Mouse (Mus musculus): Measurements from ENCODE around the gene Sh3rf1. TPM values are rescaled to one million over a fixed set of nuclear protein-coding genes. Genes with fewer than 3 reads are reported as not detected.

The Sh3rf1 gene
- polyA plus RNA-seq, 1 experiment from 2014 or later = 15.5 TPM

DNA sequence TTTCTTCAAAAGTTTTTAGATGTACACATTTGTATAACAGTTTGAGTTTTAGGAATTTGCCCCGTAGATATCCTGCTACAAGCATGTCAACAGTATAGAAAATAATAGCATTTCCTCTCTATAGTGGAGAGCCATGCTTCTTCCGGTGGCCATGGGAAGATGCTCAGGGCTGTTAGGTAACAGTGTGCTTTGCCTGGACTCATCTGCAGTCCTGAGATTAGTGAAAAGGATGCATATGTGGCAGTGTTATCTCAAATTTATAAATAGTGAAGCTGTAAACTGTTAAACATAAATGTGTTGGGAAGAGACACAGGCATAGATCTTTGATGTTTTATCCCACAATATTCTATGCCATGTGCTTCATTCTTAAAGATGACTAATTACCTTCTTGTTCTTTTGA lies 120.8 kb downstream of the Sh3rf1 start:
- WGBS = 82% methylated on average over 2 of the region's 2 CpGs
- no peak overlapping the region for H3K4me2 ChIP-seq (replicated peaks; ENCODE audit: low read depth, low read length)
- no peak for ATAC-seq (ENCODE audit: insufficient number of reproducible peaks, insufficient read depth, low FRiP score, low read depth)
- no peaks in the 10 kb centered on the region for H3K27me3 ChIP-seq (ENCODE audit: control insufficient read depth, insufficient read depth, low read length)
- no peak overlapping the region for H3K27ac ChIP-seq (ENCODE audit: low read length)
- H3K4me3 ChIP-seq (ENCODE audit: low read depth, low read length) = no peak overlapping the region
- no peaks in the 10 kb centered on the region for H3K9me3 ChIP-seq (ENCODE audit: control insufficient read depth, low read depth, low read length)
- H3K36me3 ChIP-seq (ENCODE audit: control insufficient read depth, insufficient read depth, low read length) = peaks cover 1% of the 10 kb centered on the region; the same call in 1 of the 2 replicates
- H3K4me1 ChIP-seq (ENCODE audit: control insufficient read depth, insufficient read depth, low read length) = peaks cover 6% of the 10 kb centered on the region; the same call in 1 of the 2 replicates
- H3K9ac ChIP-seq (replicated peaks; ENCODE audit: low read depth, low read length) = no peak overlapping the region

DNA sequence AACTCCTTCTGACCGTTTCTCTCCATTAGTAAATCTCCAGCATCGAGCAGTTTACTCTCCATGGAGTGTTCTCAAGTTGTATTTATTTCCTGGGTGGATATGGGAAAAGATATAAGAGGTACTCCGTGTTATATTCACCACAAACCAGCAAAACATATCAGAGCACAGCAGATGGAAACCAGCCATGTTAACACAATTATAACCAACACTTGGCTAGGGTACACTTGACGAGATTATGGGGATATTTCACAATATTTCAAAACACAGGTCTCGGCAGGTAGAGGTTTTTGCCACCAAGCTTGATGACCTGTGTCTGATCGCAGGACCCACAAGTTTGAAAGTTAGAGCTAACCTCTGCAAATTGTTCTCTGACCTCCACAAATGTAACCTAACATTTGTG lies 123.3 kb downstream of the Sh3rf1 start:
- peaks cover 8% of the 10 kb centered on the region; the same call in 1 of the 2 replicates for H3K36me3 ChIP-seq (ENCODE audit: control insufficient read depth, insufficient read depth, low read length)
- peaks cover 6% of the 10 kb centered on the region; the same call in 1 of the 2 replicates for H3K4me1 ChIP-seq (ENCODE audit: control insufficient read depth, insufficient read depth, low read length)
- no peak overlapping the region for H3K9ac ChIP-seq (replicated peaks; ENCODE audit: low read depth, low read length)
- no peak overlapping the region for H3K4me3 ChIP-seq (ENCODE audit: low read depth, low read length)
- H3K9me3 ChIP-seq (ENCODE audit: control insufficient read depth, low read depth, low read length) = no peaks in the 10 kb centered on the region
- ATAC-seq (ENCODE audit: insufficient number of reproducible peaks, insufficient read depth, low FRiP score, low read depth) = no peak
- no peak overlapping the region for H3K4me2 ChIP-seq (replicated peaks; ENCODE audit: low read depth, low read length)
- no peak overlapping the region for H3K27ac ChIP-seq (ENCODE audit: low read length)
- whole genome bisulfite sequencing = 95% methylated on average over 6 of the region's 6 CpGs
- H3K27me3 ChIP-seq (ENCODE audit: control insufficient read depth, insufficient read depth, low read length) = no peaks in the 10 kb centered on the region

DNA sequence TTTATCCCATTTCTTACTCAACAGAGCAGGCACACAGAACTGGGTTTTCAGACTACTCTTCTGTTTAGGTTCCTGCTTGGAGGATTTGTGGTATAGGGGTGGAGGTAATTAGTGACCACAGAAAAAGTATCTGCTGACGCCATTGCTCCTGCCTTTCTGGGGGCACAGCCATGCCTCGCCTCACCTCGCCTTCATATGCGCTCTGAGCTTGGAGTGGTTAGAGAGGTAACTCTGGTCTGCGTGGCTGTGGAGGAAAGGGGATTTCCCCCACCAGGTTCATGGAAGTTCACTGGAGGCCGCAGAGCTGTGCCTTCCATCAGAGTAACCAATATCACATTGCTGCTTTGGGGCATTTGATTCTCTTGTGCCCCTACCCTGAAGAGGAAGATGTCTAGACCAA lies 123.9 kb downstream of the Sh3rf1 start:
- no peak overlapping the region for H3K27ac ChIP-seq (ENCODE audit: low read length)
- H3K9ac ChIP-seq (replicated peaks; ENCODE audit: low read depth, low read length) = no peak overlapping the region
- H3K36me3 ChIP-seq (ENCODE audit: control insufficient read depth, insufficient read depth, low read length) = peaks cover 8% of the 10 kb centered on the region; the same call in 1 of the 2 replicates
- no peak overlapping the region for H3K4me2 ChIP-seq (replicated peaks; ENCODE audit: low read depth, low read length)
- no peaks in the 10 kb centered on the region for H3K27me3 ChIP-seq (ENCODE audit: control insufficient read depth, insufficient read depth, low read length)
- H3K4me1 ChIP-seq (ENCODE audit: control insufficient read depth, insufficient read depth, low read length) = peaks cover 6% of the 10 kb centered on the region; the same call in 1 of the 2 replicates
- ATAC-seq (ENCODE audit: insufficient number of reproducible peaks, insufficient read depth, low FRiP score, low read depth) = no peak
- 87% methylated on average over 6 of the region's 6 CpGs for WGBS
- no peaks in the 10 kb centered on the region for H3K9me3 ChIP-seq (ENCODE audit: control insufficient read depth, low read depth, low read length)
- H3K4me3 ChIP-seq (ENCODE audit: low read depth, low read length) = no peak overlapping the region

DNA sequence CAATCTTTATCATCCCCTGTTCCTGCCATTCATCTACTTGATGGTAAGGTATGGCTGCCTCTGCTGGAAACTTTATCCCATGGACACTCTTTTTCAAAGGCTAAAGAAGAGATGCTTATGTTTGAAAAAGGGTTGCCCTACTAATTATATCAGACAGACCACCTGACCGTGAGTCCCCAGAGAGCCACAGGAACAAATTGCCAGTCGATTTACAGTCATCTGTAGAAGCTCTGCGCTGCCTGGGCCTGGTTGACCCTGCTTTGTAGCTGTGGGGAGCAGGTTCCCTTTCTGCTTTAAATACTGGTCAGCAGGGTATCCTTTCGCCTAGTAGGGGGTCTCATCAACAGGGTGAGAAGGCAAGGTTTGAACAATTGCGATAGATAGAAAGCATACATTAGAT lies 124.4 kb downstream of the Sh3rf1 start:
- Histone ChIP-seq H3K4me3 (ENCODE audit: low read depth, low read length) (no peak overlapping the region), H3K4me2 (replicated peaks; ENCODE audit: low read depth, low read length) (no peak overlapping the region), H3K36me3 (ENCODE audit: control insufficient read depth, insufficient read depth, low read length) (peaks cover 8% of the 10 kb centered on the region; the same call in 1 of the 2 replicates), H3K27me3 (ENCODE audit: control insufficient read depth, insufficient read depth, low read length) (no peaks in the 10 kb centered on the region), H3K27ac (ENCODE audit: low read length) (no peak overlapping the region), H3K9ac (replicated peaks; ENCODE audit: low read depth, low read length) (no peak overlapping the region), H3K9me3 (ENCODE audit: control insufficient read depth, low read depth, low read length) (no peaks in the 10 kb centered on the region), H3K4me1 (ENCODE audit: control insufficient read depth, insufficient read depth, low read length) (peaks cover 6% of the 10 kb centered on the region; the same call in 1 of the 2 replicates)
- WGBS = 69% methylated on average over 5 of the region's 5 CpGs
- no peak for ATAC-seq (ENCODE audit: insufficient number of reproducible peaks, insufficient read depth, low FRiP score, low read depth)

GRCm38 (mm10) chr8:61348518-61348917 lies 124.8 kb downstream of the Sh3rf1 start:
- H3K9me3 ChIP-seq (ENCODE audit: control insufficient read depth, low read depth, low read length) = no peaks in the 10 kb centered on the region
- peaks cover 8% of the 10 kb centered on the region; the same call in 1 of the 2 replicates for H3K36me3 ChIP-seq (ENCODE audit: control insufficient read depth, insufficient read depth, low read length)
- H3K27ac ChIP-seq (ENCODE audit: low read length) = no peak overlapping the region
- WGBS = 43% methylated on average over 8 of the region's 8 CpGs
- no peak overlapping the region for H3K4me3 ChIP-seq (ENCODE audit: low read depth, low read length)
- no peaks in the 10 kb centered on the region for H3K27me3 ChIP-seq (ENCODE audit: control insufficient read depth, insufficient read depth, low read length)
- peaks cover 6% of the 10 kb centered on the region; the same call in 1 of the 2 replicates for H3K4me1 ChIP-seq (ENCODE audit: control insufficient read depth, insufficient read depth, low read length)
- no peak overlapping the region for H3K9ac ChIP-seq (replicated peaks; ENCODE audit: low read depth, low read length)
- ATAC-seq (ENCODE audit: insufficient number of reproducible peaks, insufficient read depth, low FRiP score, low read depth) = no peak
- H3K4me2 ChIP-seq (replicated peaks; ENCODE audit: low read depth, low read length) = no peak overlapping the region

DNA sequence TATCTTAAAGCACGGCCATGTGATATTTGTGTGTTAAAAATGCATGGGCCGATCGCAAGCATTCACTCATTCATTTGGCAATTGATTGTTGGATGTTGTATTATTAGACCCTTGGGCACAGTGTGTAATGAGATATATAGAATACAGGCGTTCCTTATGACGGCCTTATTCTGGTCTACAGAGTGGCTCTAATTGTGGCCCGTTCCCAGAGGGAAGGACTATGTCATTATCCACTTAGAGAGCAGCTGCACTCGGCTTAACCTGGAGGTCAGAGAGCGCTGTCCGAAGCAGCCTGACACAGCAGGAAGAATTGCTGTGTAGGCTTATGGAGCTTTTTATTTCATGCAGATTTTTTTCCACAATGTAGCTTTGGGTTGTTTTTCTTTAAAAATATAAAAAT lies 126.8 kb downstream of the Sh3rf1 start:
- no peak overlapping the region for H3K27ac ChIP-seq (ENCODE audit: low read length)
- no peaks in the 10 kb centered on the region for H3K27me3 ChIP-seq (ENCODE audit: control insufficient read depth, insufficient read depth, low read length)
- WGBS = 60% methylated on average over 9 of the region's 9 CpGs
- peaks cover 8% of the 10 kb centered on the region; the same call in 1 of the 2 replicates for H3K36me3 ChIP-seq (ENCODE audit: control insufficient read depth, insufficient read depth, low read length)
- H3K9me3 ChIP-seq (ENCODE audit: control insufficient read depth, low read depth, low read length) = no peaks in the 10 kb centered on the region
- no peak overlapping the region for H3K4me2 ChIP-seq (replicated peaks; ENCODE audit: low read depth, low read length)
- H3K4me1 ChIP-seq (ENCODE audit: control insufficient read depth, insufficient read depth, low read length) = peaks cover 6% of the 10 kb centered on the region; the same call in 1 of the 2 replicates
- no peak overlapping the region for H3K4me3 ChIP-seq (ENCODE audit: low read depth, low read length)
- no peak overlapping the region for H3K9ac ChIP-seq (replicated peaks; ENCODE audit: low read depth, low read length)
- ATAC-seq (ENCODE audit: insufficient number of reproducible peaks, insufficient read depth, low FRiP score, low read depth) = no peak

GRCm38 (mm10) chr8:61351638-61352037 lies 128.0 kb downstream of the Sh3rf1 start:
- no peak for ATAC-seq (ENCODE audit: insufficient number of reproducible peaks, insufficient read depth, low FRiP score, low read depth)
- H3K9me3 ChIP-seq (ENCODE audit: control insufficient read depth, low read depth, low read length) = no peaks in the 10 kb centered on the region
- H3K36me3 ChIP-seq (ENCODE audit: control insufficient read depth, insufficient read depth, low read length) = peaks cover 8% of the 10 kb centered on the region; the same call in 1 of the 2 replicates
- H3K4me1 ChIP-seq (ENCODE audit: control insufficient read depth, insufficient read depth, low read length) = peaks cover 6% of the 10 kb centered on the region; the same call in 1 of the 2 replicates
- H3K4me2 ChIP-seq (replicated peaks; ENCODE audit: low read depth, low read length) = no peak overlapping the region
- H3K27ac ChIP-seq (ENCODE audit: low read length) = no peak overlapping the region
- no peak overlapping the region for H3K4me3 ChIP-seq (ENCODE audit: low read depth, low read length)
- WGBS = 81% methylated on average over 5 of the region's 5 CpGs
- no peak overlapping the region for H3K9ac ChIP-seq (replicated peaks; ENCODE audit: low read depth, low read length)
- H3K27me3 ChIP-seq (ENCODE audit: control insufficient read depth, insufficient read depth, low read length) = no peaks in the 10 kb centered on the region

GRCm38 (mm10) chr8:61355503-61355902 lies 131.8 kb downstream of the Sh3rf1 start:
- 80% methylated on average over 5 of the region's 5 CpGs for WGBS
- Histone ChIP-seq H3K4me3 (ENCODE audit: low read depth, low read length) (no peak overlapping the region), H3K27ac (ENCODE audit: low read length) (no peak overlapping the region), H3K9me3 (ENCODE audit: control insufficient read depth, low read depth, low read length) (no peaks in the 10 kb centered on the region), H3K27me3 (ENCODE audit: control insufficient read depth, insufficient read depth, low read length) (no peaks in the 10 kb centered on the region), H3K9ac (replicated peaks; ENCODE audit: low read depth, low read length) (no peak overlapping the region), H3K4me2 (replicated peaks; ENCODE audit: low read depth, low read length) (no peak overlapping the region), H3K4me1 (ENCODE audit: control insufficient read depth, insufficient read depth, low read length) (no peaks in the 10 kb centered on the region), H3K36me3 (ENCODE audit: control insufficient read depth, insufficient read depth, low read length) (no peaks in the 10 kb centered on the region)
- no peak for ATAC-seq (ENCODE audit: insufficient number of reproducible peaks, insufficient read depth, low FRiP score, low read depth)

DNA sequence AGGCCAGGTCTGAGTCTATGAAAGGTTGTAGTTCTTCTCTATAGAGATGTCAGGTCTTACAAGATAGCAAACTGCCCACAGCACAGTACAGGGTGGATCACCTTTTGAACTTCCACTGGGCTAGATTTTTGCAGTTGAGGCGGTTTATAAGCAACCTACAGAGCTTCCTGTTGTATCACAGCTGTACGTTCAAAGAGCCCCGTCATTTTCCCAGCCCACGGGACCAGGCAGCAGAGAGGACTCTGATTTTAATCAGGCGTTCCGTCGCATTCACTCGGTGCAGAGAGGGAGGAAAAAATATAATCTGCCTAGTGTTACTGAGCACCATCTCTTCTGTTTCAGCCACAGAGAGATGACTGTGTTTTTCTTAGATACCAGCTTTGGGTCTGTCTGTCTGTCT lies 135.3 kb downstream of the Sh3rf1 start:
- no peak overlapping the region for H3K4me3 ChIP-seq (ENCODE audit: low read depth, low read length)
- 38% methylated on average over 8 of the region's 8 CpGs for WGBS
- no peaks in the 10 kb centered on the region for H3K4me1 ChIP-seq (ENCODE audit: control insufficient read depth, insufficient read depth, low read length)
- H3K36me3 ChIP-seq (ENCODE audit: control insufficient read depth, insufficient read depth, low read length) = peaks cover 3% of the 10 kb centered on the region; the same call in 1 of the 2 replicates
- no peak overlapping the region for H3K9ac ChIP-seq (replicated peaks; ENCODE audit: low read depth, low read length)
- H3K27ac ChIP-seq (ENCODE audit: low read length) = no peak overlapping the region
- H3K4me2 ChIP-seq (replicated peaks; ENCODE audit: low read depth, low read length) = no peak overlapping the region
- no peaks in the 10 kb centered on the region for H3K27me3 ChIP-seq (ENCODE audit: control insufficient read depth, insufficient read depth, low read length)
- H3K9me3 ChIP-seq (ENCODE audit: control insufficient read depth, low read depth, low read length) = no peaks in the 10 kb centered on the region
- ATAC-seq (ENCODE audit: insufficient number of reproducible peaks, insufficient read depth, low FRiP score, low read depth) = no peak
